Mouse (Mus musculus) common myeloid progenitor, adult 5-6 weeks (primary cell): ENCODE data around the gene H2-Ab1. TPM values are rescaled to one million over a fixed set of nuclear protein-coding genes. Genes with fewer than 3 reads are reported as not detected.

Source experiments
- ATAC-seq: replicated peaks from 2 replicates; pipeline ENCODE4 v1.8.0; 2016; ENCODE audit warnings: low read depth, mild to moderate bottlenecking, moderate TSS enrichment, inconsistent platforms; ENCODE audit not compliant: poor library complexity, severe bottlenecking
- total RNA-seq: library from RNA; stranded (forward); fragments of 200-1000, 187-1606 nt; gene quantifications from 2 replicates; pipeline ENCODE4 v1.2.3, GENCODE M21; 2017

Gene H2-Ab1
- total RNA-seq, 1 experiment from 2014 or later = 67.2 TPM

DNA sequence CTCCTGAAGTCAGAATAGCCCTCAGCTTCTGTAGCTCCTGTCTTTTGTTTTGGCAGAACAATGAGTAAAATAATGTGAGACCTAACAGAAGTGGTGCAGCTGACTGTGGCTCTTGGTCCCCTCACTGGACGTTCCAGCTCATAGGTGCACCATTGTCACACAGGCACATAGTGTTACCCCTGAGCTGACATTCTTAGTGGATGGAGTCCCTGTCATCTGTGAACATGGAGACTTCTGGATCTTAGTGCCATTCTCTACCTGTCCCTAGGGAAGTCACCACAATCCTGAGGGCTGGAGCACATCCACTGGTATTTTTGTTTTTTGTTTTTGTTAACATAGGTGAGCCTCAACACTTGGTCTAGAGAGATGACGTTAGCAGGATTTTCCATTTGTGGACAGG lies 13.5 kb downstream of the H2-Ab1 start:
- no peak for ATAC-seq

- no peak for ATAC-seq
Measured at GRCm38 (mm10) chr17:34272102-34272501, 14.6 kb downstream of the H2-Ab1 start.

- no peak for ATAC-seq
Measured at GRCm38 (mm10) chr17:34280499-34281038, 23.1 kb downstream of the H2-Ab1 start.

GRCm38 (mm10) chr17:34281836-34282235 lies 24.3 kb downstream of the H2-Ab1 start:
- ATAC-seq = no peak

DNA sequence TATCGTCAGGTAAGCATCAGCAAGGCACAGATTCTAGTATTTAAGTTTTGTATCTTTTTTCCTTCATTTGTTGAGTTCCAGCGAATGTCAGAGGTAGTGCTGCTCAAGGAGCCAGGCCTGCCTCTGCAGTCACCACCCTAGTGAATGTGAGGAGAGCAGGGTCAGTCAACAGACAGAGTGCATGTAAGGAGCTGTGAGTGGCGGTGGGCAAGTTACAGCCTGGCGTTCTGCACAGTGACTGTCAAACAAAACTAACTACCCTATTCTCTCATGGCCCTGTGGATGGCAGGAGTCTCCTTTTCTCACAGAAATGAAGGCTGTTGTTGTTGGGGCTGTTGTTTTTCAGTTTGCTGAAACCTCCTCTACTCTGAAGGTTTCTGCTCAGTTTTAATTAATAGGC lies 27.9 kb downstream of the H2-Ab1 start:
- no peak for ATAC-seq

DNA sequence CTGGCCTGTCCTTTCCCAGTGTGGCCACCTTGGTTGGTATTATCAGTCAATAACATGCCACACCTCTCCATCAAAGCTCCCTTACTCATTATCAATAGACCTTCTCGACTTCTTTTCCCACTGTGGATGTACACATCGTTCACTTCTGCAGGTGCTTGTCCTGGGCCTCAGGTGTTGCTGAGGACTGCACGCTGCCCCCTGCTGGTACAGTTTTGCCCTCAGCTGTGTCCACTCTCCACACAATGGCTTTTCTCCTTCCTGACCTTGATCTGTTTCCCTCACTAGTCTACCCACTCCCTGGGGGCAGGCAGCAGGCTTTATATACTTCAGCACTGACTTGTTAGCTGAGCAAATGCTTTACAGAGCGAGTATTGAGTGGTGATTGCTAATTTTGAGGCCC lies 28.4 kb downstream of the H2-Ab1 start:
- peak; percentile 26; the same call in 1 of the 2 replicates for ATAC-seq

DNA sequence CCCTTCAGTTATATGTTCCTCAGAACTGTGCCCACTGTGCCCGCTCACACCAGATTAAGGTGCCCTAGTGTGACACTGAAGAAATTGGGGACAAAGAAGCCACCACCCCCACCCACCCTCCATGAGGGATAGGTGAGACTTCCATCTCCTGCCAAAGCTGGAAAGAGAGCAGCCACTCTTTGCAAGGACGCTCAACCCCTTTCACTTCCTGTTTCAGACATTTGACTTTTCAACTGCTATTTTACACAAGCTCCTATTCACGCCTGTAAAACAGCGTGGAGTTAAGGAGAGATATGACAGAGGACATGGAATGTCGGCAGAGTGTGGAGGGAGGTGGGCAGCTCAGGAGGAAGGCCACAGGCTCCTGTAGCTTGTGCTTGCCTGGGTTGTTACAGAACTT lies 29.0 kb downstream of the H2-Ab1 start:
- no peak for ATAC-seq

- ATAC-seq = no peak
Measured at GRCm38 (mm10) chr17:34286999-34287398, 29.5 kb downstream of the H2-Ab1 start.

GRCm38 (mm10) chr17:34287648-34288047 lies 30.2 kb downstream of the H2-Ab1 start, which contains the start of gene H2-Aa:
Gene H2-Aa, minus strand, starts transcription at chr17:34287823.
- ATAC-seq = peak; percentile 80

DNA sequence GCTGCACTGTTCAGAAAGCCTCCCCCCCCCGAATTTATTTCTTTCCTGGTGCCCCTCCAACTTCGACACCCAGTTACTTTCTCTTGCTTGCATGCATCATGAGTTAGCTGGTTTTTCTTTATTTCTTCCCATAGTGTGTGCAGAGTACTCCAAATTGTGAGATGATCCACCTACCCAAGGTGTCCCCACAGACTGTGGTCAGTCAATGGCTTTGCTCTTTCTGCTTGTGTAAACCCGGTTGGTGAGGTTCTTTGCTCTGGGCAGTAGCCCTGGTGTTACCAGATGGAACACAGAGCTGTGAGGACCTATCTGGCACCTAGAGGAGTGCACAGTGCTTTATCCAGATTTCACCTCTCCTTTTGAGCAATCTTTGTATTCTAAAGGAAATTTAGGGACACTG lies 30.6 kb downstream of the H2-Ab1 start:
- no peak for ATAC-seq

- peak; percentile 71 for ATAC-seq
Measured at GRCm38 (mm10) chr17:34291609-34292008, 34.1 kb downstream of the H2-Ab1 start.

DNA sequence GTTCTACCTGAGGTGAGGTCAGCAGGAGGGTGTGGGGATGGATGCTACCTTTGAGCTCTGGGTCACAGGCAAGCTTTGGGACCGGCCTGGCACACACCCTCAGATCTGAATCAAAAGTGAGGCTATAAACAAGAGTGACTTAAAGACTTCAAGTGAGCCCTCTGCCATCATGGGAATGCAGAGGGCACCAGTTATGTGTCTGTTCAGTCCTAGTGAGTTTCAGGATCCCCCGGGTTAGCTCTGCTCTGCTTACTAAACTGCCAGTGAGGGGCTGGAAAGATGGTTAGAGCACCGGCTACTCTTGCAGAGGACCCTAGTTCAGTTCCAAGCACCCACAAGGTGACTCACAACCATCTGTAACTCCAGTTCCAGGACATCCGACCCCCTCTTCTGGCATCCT lies 35.1 kb downstream of the H2-Ab1 start:
- no peak for ATAC-seq

DNA sequence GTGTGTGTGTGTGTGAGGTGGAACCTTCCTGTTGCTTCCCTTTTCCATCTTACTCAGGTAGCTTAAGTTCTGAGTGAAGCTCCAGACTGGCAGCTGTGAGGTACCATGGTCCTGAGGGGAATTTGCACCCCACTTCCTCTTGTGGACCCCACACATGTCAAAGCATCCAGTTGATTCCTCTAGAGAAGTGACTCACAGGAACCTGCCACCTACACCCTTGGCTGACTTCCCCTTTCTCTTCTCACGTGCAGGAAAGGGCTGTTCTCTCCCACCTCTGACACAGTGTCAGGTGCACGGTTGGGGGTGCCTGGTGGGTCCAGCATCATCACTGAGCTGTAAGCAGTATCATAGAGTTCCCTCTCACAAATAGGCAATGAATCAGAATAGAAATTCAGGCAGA lies 36.0 kb downstream of the H2-Ab1 start:
- ATAC-seq = peak; percentile 55

DNA sequence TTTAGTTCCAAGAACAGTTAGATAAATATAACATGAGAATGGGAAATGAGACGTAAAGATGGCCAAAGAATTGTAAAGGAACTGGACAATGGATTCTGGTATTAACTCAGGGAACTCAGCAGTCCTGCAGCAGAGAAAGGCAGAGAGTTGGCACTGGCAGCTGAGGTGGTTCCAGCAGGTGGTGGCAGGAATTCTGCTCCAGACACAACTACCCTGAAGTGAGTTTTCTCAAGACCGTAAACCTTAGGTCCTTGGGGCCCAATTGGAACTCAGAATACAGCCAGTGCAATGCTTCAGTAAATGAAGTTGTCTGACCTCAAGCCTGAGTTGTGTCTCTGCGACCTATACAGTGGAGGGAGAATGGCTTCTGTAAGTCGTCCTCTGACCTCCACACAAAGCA lies 36.8 kb downstream of the H2-Ab1 start:
- ATAC-seq = no peak

GRCm38 (mm10) chr17:34295307-34295706 lies 37.8 kb downstream of the H2-Ab1 start:
- no peak for ATAC-seq

DNA sequence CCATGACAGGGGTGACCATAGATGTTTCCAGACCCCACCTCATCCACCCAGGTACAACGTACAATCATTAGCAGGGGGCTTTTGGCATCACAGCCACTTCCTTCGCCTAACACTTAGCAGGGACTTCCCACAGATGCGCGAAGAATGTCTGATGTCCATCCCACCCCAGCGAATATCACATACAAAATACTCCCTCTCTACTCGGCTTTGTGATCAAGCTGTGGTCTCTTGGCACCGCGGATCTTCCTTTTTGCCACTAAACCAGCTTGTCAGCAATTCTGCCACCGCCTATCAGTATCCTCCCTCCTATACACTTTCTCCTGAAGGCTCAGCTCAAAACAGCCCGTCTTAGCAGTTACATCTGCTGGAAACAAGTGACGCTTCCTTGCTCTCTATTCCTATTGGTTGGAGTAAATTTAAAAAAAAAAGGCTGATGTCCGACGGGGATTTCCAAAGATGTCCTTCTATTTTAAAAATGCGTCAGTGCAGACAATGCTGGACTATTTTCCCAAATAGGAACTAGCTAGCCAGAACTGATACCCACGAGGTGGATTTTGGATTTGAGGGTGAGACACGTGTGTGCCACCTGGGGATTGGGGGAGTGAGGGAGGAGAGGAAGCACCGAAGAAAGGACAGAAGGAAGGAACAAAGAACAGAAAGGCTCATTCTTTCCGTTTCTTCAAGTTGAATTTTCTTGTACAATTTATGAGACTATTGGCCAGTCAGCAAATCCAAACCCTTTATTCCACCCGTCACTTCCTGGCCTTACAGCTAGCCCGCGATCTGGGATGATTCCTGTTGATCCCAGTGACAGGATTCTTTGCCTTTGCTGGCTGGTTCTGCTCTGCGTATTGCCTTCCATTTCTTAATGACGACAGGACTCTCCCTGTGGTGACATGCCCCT lies 38.7 kb downstream of the H2-Ab1 start:
- peak; percentile 67; the same call in 1 of the 2 replicates for ATAC-seq

GRCm38 (mm10) chr17:34299356-34299755 lies 41.9 kb downstream of the H2-Ab1 start:
- no peak for ATAC-seq

DNA sequence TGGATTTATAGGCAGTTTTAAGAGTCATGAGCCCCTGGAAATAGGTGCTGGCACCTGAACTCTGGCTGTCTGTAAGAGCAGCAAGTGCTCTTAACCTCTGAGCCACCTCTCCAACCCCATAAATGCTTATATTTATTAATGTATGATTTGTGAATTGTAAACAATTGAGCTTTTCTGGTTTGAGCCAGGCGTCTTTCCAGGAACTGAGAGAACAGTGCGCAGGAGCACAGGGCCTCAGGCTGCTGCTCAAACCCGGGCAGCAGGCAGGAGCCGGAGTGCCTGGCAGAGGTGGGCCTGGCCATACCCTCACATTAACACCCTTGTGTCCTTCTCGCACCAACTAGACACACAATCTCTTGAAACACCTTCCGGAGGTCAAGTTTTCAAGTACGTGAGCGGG lies 42.6 kb downstream of the H2-Ab1 start:
- ATAC-seq = no peak

- ATAC-seq = no peak
Measured at GRCm38 (mm10) chr17:34300691-34301566, 43.4 kb downstream of the H2-Ab1 start.

DNA sequence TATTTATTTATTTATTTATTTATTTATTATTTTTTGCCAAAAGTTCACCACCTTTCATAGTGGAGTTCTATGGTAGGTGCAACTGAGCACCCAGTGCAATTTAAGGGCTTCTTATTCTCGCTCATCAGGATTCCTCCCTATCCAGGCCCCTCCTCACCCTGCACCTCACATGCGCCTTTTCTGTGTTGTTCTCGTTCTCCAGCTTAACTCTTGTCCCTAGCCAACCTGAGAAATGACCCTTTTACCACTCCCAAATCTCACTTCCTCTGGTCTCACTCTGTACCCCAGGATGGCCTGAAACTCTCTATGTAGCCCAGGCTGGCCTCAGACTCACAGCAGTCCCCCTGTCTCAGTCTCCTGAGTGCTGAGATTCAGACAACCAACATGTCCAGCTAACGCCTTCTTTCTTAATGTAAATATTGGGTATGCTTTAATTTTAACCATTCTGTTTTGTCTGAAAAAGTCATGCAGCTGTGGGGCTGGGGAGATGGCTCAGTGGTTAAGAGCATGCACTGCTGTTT lies 44.2 kb downstream of the H2-Ab1 start:
- no peak for ATAC-seq
